Mouse (Mus musculus) megakaryocyte, embryonic 14.5 days (primary cell): ENCODE measurements at regions not wholly inside any gene's neighbourhood (a gene's known extent, or its start where the extent isn't known, plus 50 kb on each side); places are given as distances from the start of the nearest gene placed in this dataset.

Experiments used
- FLI1 ChIP-seq: IDR thresholded peaks from 2 replicates; pipeline ENCODE4 v1.6.1; 2012; ENCODE audit warnings: low read length, inconsistent platforms, mixed read lengths
- GATA1 ChIP-seq: IDR thresholded peaks from 3 replicates; pipeline ENCODE4 v1.6.1; 2012; ENCODE audit warnings: mixed read lengths, low read length, inconsistent platforms, borderline replicate concordance

GRCm38 (mm10) chr4:53351104-53351607 lies 89.1 kb upstream of the Slc44a1 start:
- TF ChIP-seq FLI1 (no peak), GATA1 (no peak)
